Mouse (Mus musculus) thymus, adult 2 months (tissue): ENCODE data around the gene Cox10.

Experiments
- CTCF ChIP-seq: fragments of 200-500 bp; IDR thresholded peaks from 2 replicates; pipeline ENCODE4 v1.5.1; 2012; ENCODE audit warnings: mild to moderate bottlenecking, control low read depth, low read length, moderate library complexity, borderline replicate concordance; ENCODE audit not compliant: control insufficient read depth, poor library complexity, insufficient read depth; ENCODE audit errors: extremely low read depth
- POLR2A ChIP-seq: fragments of 200-500 bp; IDR thresholded peaks from 2 replicates; pipeline ENCODE4 v1.6.1; 2012; ENCODE audit warnings: mild to moderate bottlenecking, low read length, control low read depth, moderate library complexity; ENCODE audit not compliant: control insufficient read depth, poor library complexity, insufficient read depth; ENCODE audit errors: extremely low read depth

GRCm38 (mm10) chr11:64022403-64023047, 56.7 kb downstream of the Cox10 start:
- TF ChIP-seq POLR2A (no peak), CTCF (no peak)
